Mouse (Mus musculus): Measurements from ENCODE around the gene Scap.

Scap gene

GRCm38 (mm10) chr9:110333135-110333895 is at the start of gene Scap:
Gene Scap, plus strand, starts transcription at chr9:110333288.
- peak; percentile 96 to 98 for DNase-seq

- DNase-seq: no peak
Measured at GRCm38 (mm10) chr9:110284075-110284697, 48.9 kb upstream of the Scap start.

- DNase-seq: no peak
Measured at GRCm38 (mm10) chr9:110287321-110287924, 45.7 kb upstream of the Scap start.

- no peak for DNase-seq
Measured at GRCm38 (mm10) chr9:110293254-110293718, 39.8 kb upstream of the Scap start.

- DNase-seq: no peak
Measured at GRCm38 (mm10) chr9:110293873-110294415, 39.1 kb upstream of the Scap start.

- no peak for DNase-seq
Measured at GRCm38 (mm10) chr9:110294786-110295185, 38.3 kb upstream of the Scap start.

GRCm38 (mm10) chr9:110296867-110297627 is 36.0 kb upstream of the Scap start:
- DNase-seq: peak; percentile 84 to 88

- DNase-seq: peak in 1 of 2 experiments; percentile 14
Measured at GRCm38 (mm10) chr9:110304516-110304915, 28.6 kb upstream of the Scap start.

- DNase-seq: peak; percentile 90 to 96
Measured at GRCm38 (mm10) chr9:110304969-110305651, 28.0 kb upstream of the Scap start, which contains the start of gene Elp6. Gene Elp6, plus strand, starts transcription at chr9:110305173.

GRCm38 (mm10) chr9:110306371-110306770 is 26.7 kb upstream of the Scap start:
- no peak for DNase-seq

GRCm38 (mm10) chr9:110314706-110315105 is 18.4 kb upstream of the Scap start:
- DNase-seq: no peak

- DNase-seq: no peak
Measured at GRCm38 (mm10) chr9:110315410-110315809, 17.7 kb upstream of the Scap start.

GRCm38 (mm10) chr9:110315904-110316303 is 17.2 kb upstream of the Scap start:
- no peak for DNase-seq

GRCm38 (mm10) chr9:110316503-110316902 is 16.6 kb upstream of the Scap start:
- no peak for DNase-seq

- peak; percentile 43 to 63 for DNase-seq
Measured at GRCm38 (mm10) chr9:110320769-110321168, 12.3 kb upstream of the Scap start.

- no peak for DNase-seq
Measured at GRCm38 (mm10) chr9:110322972-110323371, 10.1 kb upstream of the Scap start.

GRCm38 (mm10) chr9:110324181-110324580 is 8.9 kb upstream of the Scap start:
- DNase-seq: no peak

GRCm38 (mm10) chr9:110328178-110328577 is 4.9 kb upstream of the Scap start:
- DNase-seq: no peak

- no peak for DNase-seq
Measured at GRCm38 (mm10) chr9:110328946-110329630, 4.0 kb upstream of the Scap start.

GRCm38 (mm10) chr9:110329655-110330054 is 3.4 kb upstream of the Scap start:
- peak; percentile 39 to 62 for DNase-seq

- no peak for DNase-seq
Measured at GRCm38 (mm10) chr9:110330341-110330740, 2.7 kb upstream of the Scap start.
